Mouse (Mus musculus) liver, adult 2 months (tissue): ENCODE measurements at regions not wholly inside any gene's neighbourhood (a gene's known extent, or its start where the extent isn't known, plus 50 kb on each side); places are given as distances from the start of the nearest gene placed in this dataset.

ENCODE experiments used
- CTCF ChIP-seq: fragments of 200-500 bp; IDR thresholded peaks from 2 replicates; pipeline ENCODE4 v1.5.1; 2011; ENCODE audit warnings: low read depth, low read length, control low read depth
- POLR2A ChIP-seq: fragments of 200-500 bp; IDR thresholded peaks from 2 replicates; pipeline ENCODE4 v1.6.1; 2011; ENCODE audit warnings: low read length, control low read depth; ENCODE audit not compliant: insufficient read depth; ENCODE audit errors: extremely low read depth

GRCm38 (mm10) chr10:19078047-19078446, 62.6 kb upstream of the Tnfaip3 start:
- TF ChIP-seq POLR2A (no peak), CTCF (no peak)
